Mouse (Mus musculus): Measurements from ENCODE around the gene Zbtb18. TPM values are rescaled to one million over a fixed set of nuclear protein-coding genes. Genes with fewer than 3 reads are reported as not detected.
A peak's percentile ranks its signal among the peaks of the same experiment; 100 is the strongest.

The Zbtb18 gene
- 10 to 100 TPM; 22.9 to 24.2 TPM for total RNA-seq (2021)
- long read RNA-seq, experiment 1, full-length matches to known transcripts, result 7 of 8 reads
- long read RNA-seq, experiment 1, partial matches to known transcripts, result 0 of 8 reads
- long read RNA-seq, experiment 1, other reads (novel, unspliced or antisense), result 1 of 8 reads
- long read RNA-seq, experiment 2, full-length matches to known transcripts, result 4 of 4 reads
- long read RNA-seq, experiment 2, partial matches to known transcripts, result 0 of 4 reads
- long read RNA-seq, experiment 2, other reads (novel, unspliced or antisense), result 0 of 4 reads

DNA sequence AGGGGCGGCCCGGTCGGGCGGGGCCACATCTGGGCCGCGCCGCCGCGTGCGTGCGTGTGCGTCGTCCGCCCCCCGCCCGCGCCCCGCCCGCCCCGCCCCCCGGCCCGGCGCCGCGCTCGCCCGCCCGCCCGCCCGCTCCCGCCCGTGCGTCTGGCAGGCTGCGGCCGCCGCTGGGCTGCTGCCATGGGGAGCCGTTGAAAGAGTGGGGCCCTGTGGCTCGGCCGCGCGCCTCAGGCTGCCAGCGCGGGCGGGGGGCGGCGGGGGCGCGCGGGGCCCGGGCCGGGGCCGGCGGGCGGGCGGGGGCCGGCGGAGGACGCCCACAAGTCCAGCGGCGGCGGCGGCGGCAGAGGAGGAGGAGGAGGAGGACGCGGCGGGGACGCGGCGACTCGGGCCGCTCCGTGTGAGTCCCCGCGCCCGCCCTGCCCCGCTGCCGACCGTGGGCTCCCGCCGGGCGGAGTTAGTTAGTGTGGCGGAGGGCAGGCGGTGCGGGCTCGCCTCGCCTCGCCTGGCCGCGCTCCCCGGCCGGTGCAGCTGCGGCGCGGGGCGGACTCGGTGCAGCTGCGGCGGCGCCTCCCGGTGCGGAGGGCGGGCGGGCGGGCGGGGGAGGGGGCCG lies at the start of gene Zbtb18:
TSS of gene Zbtb18 (plus strand) at position 156 of the 613 bp plus-strand sequence.
- DNase-seq (ENCODE audit: low spot score in 2 of 2), result peak; percentile 32 to 59

DNA sequence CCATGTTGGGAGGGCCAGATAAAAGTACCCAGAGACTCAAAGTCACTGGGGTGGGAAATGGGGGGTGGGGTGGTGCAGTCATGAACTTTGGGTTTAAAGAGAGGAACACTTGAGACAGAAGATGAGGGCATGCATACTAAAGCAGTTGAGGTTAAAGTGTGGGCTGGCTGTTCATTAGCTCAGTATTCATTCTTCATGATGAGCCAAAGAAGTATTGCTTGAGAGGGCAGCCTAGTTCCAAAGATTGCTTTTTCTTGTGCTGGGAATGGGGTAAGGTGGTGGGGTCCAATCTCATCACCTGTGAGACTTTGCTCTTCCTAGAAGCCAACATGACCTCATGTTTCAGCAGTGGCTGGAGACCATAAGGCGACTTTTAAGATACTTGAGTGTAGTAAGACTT lies 44.7 kb upstream of the Zbtb18 start:
- DNase-seq (ENCODE audit: low spot score in 2 of 2), result no peak

DNA sequence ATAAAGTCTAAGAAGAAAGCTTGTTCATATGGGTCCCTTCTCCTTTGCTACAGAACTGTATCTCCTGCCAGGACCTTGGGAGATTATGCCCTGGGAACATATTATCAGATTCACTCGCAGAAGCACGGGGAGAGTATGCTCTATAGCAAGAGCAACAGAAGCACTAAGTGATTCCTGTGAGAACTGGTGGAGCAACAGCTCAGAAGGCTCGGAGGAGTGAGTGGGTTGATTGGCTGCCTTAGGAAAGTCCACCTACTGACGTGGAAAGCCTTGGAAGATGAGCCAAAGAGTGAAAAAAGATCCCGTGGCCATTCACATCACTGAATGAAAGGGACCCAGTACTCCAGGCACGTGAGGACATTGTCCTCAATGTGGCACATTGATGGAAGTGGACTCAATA lies 37.0 kb upstream of the Zbtb18 start:
- no peak for DNase-seq (ENCODE audit: low spot score in 2 of 2)

DNA sequence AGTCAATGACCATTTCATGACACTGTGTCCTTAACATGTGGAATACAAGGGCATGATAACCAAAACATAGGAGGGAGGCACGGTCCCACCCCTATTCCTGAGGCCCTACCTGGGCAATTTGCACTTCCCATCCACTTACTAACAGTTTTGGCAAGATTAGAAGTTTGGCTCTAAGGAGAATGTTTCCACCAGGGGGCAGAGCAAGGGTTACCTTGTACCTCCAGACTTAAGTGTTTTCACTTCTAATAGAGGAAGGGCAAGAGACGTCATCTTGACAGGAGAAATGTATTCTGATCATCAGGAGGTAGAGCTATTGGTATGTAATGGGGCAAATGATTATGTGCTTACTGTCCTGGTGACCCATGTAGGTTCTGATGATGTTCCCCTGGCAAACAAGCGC lies 33.5 kb upstream of the Zbtb18 start:
- DNase-seq (ENCODE audit: low spot score in 2 of 2), result peak in 1 of 2 experiments; percentile 6

DNA sequence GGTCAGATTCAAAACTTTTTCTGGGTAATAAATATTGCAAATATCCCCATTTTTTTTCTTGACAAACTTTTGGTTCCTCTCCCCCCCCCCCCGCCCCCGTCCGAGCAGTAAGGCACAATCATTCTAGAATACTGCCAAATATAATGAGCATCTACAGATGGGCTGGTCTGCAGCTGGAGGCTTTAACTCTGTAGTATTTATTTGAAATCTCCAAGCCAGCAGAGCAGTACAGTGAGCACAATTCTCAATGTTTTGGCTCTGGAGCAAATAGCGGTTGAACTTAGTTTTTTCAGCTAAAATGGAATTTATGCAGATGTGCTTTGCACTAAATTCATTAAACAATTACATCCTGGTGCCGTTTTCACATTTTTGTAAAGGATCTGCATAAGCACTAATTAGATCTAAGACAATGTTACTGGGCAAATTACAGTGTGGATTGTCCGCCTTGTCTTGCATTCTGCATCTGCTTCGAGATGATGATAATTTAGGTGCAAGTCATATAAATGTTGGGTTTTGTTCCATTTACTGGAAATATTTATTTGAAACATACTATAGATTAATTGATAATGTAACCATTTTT lies 31.3 kb upstream of the Zbtb18 start:
- DNase-seq (ENCODE audit: low spot score in 2 of 2), result no peak

DNA sequence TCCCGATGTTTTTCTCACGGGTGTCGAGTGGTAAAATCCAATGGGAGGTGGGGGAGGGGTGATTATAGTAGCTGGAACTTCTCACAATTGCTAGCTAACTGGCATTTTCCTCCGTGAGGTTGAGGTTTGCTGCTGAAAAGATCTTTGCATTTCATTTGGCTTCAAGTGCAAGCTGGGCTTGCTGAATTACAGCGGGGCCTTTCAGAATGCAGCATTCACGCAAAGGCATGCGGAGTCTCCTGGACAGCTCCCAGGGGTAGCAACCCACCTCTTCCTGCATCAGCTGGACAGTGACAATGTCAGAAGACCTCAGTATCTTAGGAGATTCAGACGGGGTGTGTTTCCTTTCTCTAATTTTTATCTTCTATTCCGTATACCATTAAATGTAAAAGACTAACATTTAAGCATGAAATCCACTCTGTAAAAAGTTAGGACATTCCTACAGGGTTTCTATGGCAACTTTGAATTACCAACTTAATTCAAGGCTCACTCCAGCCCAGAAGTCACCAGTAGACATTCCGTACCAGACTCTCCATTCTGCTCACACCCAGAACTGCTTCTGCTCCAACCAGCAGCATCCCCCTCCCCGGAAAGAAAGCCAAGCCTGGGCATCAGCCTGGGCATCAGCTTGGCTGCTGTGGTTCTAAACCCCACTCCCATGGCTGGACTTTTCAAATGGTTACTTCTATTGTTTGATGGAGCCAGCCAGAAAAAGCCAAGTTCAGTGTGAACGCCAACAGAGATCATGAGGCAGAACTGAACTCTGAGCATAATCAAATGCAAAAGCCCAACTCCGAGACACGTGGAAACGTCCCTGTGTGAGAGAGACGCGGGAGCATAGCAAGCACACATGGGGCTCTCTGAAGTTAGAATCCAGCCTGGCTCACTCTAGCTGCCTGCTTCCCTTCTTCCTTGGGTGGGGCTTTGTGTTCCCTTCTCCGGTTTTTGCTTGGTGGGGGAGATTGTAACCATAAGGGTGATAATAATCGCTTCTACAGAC lies 30.5 kb upstream of the Zbtb18 start:
- no peak for DNase-seq (ENCODE audit: low spot score in 2 of 2)

DNA sequence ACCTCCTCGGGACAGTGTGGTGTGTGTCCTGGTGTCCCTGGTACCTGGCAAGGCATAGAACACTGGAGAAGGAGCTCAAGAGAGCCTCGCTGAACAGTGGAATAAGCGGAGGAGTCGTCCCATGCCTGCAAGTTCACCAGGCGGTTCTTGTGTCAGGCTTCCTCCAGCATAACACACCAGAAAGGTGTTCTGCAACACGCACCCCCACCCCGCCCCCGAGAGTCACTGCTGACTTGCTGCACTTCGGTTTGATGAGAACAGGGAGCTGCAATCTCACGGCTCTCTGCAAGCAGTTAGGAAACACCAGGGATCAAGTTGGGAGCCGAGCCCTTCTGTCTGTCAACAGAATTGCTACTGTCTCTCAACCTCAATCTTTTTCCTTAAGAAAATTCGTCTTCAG lies 22.8 kb upstream of the Zbtb18 start:
- no peak for DNase-seq (ENCODE audit: low spot score in 2 of 2)

DNA sequence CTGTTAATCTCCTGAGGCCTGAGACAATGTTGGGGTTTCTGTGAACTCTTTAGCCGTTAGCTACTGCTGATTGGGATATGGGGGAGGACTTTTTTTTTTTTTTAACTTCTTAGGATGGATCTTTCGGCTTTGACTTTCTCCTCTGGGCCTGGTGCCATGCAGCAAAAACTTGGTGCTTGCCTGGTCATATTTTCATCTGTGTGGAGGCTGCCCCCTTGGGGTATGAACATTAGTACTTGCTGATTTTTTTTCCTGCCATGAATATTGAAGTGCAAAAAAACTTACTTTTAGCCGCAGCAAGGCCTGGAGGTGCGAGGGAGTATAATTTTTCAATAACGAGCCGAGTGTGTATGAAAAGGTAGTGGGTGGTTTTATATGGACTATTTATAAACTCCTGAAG lies 22.0 kb upstream of the Zbtb18 start:
- no peak for DNase-seq (ENCODE audit: low spot score in 2 of 2)

DNA sequence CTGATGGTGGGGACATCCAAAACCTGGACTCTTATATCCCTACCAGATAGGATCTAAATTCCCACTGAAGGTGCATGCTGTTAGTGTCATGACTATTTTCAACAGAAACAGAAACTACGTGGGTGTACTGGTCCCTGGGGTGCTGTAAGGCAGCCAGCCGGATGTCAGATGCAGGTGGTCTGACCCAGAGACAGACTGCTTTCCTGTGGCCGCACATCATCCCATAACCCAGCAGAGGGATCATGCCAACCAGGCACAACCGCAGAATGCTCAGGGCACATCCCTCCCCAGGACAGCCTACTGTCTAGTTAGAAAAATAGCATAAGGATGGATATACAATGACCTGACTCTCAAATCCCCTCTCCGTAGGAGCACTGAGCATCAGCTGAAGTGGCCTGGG lies 14.3 kb upstream of the Zbtb18 start:
- no peak for DNase-seq (ENCODE audit: low spot score in 2 of 2)

DNA sequence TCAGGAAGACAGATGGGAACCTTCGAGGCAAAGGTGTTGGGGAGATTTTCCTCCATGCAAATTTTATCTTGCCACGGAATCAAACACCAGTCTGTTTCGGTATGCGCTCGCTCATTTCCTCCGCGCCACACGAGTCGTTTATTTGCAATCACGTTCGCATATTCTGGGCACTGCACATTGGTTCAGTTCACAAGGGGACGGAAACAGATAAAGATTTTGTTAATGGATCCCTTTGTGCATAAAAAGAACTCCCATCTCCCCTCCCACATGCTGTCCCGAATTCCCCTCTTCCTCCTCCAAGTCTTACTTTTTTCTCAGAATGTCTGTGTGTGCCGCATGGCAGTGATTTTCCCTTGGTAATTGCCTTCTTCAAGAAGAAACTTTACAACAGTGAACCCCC lies 13.8 kb upstream of the Zbtb18 start:
- DNase-seq (ENCODE audit: low spot score in 2 of 2), result no peak

DNA sequence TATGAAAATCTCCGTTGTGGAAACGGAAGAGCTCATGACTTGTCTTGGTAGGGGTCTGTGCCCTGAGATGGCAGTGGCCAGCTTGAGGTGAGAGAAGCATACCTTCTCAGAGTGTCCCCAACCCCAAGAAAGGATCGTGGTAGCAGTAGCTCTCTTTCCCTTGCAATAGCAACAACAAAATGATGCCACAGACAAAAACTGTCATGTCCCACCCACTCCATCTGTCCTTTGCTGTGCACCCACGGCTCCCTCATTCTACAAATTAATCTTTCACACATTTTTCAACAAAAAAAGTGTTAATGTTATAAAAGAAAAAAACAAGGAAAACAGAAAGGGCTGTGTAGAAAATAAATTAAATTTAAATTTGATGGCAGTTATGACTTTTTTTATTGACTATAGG lies 13.1 kb upstream of the Zbtb18 start:
- no peak for DNase-seq (ENCODE audit: low spot score in 2 of 2)

DNA sequence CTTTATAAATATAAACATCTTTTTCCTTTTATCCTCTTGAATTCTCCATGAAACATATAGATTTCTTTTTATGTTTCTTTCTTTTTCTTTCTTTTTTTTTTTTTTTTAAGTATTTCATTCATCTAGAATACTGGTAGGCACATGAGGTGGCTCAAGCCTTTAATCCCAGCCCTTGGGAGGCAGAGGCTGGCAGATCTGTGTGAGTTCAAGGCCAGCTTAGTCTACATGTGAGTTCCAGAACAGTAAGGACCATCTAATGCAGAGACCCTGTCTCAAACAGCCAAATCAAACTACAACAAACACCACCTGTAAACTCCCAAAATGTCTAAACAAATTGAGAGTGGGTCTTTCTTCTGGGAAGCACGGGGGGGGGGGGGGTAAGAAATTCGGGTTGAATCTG lies 1.7 kb upstream of the Zbtb18 start:
- no peak for DNase-seq (ENCODE audit: low spot score in 2 of 2)

DNA sequence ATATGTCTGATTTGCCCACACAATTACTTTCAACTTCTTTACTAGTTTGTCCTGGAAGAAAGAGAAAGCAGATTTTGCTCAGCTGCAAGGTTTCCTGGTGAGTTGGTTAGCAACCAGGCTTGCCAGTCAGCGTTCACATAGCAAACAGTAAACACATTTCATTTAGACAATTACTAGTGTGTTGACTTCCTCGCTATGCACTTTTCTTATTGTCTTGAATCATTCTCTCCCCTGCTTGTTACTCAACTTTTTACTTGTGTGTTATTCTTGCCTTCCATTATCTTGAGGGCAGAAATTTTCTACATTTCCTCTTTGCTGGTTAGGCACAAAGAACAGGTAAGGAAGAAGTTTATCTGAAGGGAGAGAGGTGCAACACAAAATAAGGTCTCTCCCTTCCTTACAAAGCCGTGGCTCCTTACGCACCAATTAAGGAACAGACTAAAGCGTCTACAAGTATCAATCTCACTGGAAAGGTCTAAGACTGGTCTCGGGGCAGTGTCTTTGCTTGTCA lies 1.1 kb upstream of the Zbtb18 start:
- no peak for DNase-seq (ENCODE audit: low spot score in 2 of 2)

DNA sequence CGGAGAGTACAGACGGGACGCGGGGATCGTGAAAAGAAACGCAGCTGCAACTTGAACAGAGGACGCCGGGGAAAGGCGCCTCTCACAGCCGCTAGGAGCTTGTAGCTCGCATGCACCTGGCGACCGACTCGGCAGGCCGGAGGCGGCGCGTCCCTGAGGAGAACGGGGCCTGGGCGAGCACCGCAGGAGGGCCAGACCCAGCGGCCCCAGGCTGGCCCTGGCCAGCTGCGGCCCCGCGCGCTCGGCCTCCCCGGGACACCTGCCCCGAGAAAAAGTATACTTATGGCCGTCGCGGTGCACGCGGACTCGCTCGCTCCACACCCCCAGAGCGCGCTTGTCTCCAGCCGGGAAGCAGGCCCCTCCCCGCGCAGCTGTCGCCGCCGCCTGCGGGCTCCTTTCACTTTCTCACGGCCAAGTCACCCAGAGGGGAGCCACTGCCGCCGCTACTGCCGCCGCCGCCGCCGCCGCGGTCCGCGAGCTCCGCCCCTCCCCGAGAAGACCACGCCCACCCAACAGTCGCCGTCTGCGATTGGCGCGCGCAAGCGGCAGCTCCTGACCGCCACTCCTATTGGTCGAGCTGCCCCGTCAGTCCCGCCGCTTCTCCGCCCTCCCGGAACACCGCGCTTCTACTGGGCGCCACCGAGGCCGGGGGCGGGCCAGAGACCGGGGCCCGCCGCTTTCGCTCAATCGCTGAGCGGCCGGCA lies 507 bp upstream of the Zbtb18 start:
- peak; percentile 97 to 98 for DNase-seq (ENCODE audit: low spot score in 2 of 2)

DNA sequence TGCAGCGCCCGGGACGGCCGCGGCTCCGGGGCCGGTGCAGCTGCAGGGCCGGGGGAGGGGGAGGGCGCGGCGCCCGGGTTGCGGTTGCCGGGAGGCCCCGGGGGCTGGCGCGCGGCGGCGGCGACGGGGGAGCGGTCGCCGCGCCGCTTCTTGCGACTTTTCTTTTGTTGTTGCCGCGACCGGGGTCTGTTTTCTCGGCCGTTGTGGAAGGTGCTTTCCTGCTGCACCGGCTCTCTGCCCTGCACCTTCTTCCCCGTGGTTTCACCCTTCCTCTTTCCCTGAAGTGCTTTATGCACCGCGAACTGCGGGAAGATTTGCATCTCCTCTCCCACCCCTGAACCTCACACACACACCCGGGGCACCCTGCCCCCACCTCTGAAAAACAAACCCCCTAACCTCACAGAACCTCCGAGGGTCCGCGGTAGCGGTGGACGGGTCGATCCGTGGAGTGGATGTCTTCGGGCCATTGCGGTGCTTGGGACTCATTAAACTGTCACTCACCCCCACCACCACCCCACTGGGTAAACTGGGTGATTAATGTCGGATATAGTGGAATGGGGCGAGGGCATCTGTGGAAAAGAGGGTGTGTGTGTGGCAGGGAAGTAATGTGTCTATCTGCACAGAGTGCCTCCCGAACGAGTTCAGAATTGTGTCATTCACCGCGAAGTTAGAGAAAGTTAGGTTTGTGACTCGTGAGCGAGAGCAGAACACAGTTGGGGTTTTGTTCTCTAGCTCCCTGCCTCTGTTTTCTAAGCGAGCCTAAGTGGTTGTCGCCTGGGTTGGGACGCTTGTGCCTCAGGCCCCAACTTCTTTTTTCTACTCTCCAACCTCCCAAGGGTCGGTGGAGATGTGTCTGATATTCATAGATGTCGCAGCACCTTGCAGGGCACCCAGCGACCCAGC lies 921 bp downstream of the Zbtb18 start:
- DNase-seq (ENCODE audit: low spot score in 2 of 2), result peak; percentile 35 to 47

DNA sequence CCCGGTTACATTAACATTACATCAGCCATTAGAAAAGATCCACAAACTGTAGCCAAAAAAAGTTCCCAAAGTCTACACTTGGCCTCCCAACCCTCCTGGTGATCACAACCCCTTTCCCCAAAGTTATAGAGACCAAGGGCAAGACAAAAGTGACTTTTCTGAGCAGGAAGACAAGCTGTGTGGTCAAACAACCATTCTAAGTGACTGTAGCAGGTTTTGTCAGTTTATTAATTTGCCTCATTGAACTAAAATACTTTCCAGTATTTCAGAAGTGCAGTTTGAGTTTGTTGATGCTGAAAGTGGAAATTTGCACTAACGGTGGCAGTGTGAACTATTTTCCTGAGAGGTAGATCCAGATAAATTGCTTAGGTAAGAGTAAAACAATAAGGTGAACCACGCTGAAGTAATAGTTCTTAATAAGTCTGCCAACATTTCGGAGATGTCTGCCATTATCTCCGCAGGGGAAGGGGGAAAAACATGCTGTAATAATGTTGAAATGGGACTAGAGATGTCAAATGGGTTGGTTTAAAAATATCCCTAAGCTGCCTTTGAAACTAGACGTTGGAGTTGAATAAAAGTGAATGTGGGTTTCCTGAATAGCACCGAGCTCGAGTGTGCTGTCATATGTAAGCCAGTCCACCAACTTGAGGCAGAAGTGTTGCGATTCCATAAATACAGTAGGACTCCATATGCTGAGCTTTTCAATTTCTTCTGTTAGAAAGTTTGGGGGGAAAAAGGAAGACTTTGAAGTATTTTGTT lies 1.8 kb downstream of the Zbtb18 start:
- no peak for DNase-seq (ENCODE audit: low spot score in 2 of 2)

DNA sequence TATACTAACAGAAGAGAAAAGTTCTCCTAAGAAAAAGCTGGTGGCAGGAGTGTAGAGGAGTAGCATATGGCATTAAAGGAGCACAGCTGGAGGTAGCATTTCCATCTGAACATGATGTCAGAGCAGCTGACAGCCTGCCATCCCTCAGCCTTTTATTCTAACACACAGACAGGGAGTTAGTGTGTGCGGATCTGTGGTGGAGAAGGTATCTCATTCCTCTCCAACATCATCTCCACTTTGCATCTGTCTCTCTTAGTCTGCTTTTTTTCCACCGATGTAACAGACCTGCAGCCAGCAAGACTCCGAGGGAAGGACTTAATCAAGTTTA lies 2.3 kb downstream of the Zbtb18 start:
- no peak for DNase-seq (ENCODE audit: low spot score in 2 of 2)

DNA sequence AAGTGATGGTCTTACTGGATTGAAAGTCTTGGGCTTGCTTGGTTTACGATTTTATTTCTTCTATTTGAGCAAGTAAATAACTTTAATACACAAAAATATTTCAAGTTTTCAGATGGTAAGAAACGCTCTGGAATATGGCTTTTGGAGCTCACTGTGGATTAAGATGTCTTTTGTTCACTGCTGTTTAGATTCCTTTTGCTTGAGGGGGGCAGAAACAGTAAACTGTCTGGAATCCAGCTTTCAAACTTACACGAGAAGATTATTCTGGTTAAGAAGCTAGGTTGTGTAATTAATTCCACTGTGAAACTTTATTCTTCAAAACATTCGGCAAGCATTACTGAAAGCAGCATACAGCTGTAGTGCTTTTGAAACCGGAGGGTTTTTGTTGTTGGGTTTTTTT lies 2.8 kb downstream of the Zbtb18 start:
- no peak for DNase-seq (ENCODE audit: low spot score in 2 of 2)

Data from adrenal gland, adult 18-20 months (tissue).